Mouse (Mus musculus): ENCODE measurements at regions not wholly inside any gene's neighbourhood (a gene's known extent, or its start where the extent isn't known, plus 50 kb on each side); places are given as distances from the start of the nearest gene placed in this dataset.

DNA sequence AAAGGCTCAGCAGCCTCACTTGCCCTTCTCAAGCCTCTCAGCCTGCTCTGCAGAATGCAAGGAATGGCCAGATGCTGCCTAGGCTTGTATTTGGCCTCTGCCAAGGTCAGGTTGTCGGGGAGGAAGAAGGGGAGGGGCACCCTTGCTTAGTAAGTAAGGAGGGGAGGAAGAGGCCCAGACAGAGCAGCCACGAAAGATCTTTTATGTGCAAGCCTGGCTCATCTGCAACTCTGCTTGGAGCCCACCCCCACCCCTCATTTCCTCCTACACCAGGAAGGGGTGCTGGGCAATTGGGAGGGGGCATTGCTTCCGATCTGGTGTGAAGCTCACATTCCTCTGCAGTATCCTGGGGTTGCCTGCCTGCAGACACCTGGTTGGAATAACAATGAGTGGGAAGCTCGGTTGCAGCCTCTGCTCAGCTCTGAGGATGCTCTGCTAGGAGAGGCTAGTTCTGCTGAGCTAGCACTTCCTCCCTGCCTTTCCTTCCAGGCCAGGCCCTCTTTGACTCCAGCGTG, 1169.9 kb upstream of the A1bg start:
- DNase-seq (ENCODE audit: low read depth, low spot score): peak; percentile 44

DNA sequence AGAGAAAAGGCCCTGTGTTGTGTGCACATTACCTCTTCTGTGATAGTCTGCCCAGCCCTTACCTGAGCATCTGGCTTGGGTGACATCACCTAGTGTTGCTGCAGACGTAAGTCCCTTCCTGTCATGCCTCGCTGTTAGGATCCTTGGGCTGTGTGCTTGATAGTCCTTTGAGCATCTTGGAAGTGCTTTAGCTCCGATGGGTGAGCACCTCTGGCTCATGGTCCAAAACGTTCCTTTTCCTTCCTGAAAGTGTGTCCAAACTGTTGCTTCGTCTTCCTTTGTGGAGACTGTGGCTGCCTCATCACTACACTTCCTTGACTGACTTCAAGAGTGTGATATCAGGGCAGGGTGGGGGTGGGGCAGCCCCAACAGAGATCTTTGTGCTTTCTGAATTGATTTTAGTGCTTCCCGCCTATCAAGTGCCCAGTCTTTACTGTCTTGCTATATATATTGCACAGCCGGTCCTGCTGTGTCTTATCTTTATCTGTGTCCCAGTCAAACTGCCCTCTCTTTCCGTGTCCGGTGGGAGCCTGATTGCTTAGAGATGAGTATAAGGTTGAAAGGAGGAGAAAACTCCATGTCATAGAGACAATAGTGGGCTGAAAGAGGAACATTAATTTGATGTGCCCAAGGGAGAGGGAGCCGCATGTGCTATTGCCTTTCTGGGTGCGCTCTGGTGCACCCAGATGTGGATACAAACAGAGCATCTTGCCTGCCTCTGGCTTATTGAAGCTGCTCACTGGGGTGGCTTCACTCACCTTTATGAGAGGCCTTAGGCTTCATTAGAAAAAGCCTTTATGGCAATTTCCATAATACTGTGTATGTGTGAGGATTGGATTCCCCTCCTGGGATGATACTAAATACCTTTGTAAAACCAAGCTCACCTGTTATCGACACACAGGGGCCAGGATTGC, 1169.2 kb upstream of the A1bg start:
- no peak for DNase-seq (ENCODE audit: low read depth, low spot score)

DNA sequence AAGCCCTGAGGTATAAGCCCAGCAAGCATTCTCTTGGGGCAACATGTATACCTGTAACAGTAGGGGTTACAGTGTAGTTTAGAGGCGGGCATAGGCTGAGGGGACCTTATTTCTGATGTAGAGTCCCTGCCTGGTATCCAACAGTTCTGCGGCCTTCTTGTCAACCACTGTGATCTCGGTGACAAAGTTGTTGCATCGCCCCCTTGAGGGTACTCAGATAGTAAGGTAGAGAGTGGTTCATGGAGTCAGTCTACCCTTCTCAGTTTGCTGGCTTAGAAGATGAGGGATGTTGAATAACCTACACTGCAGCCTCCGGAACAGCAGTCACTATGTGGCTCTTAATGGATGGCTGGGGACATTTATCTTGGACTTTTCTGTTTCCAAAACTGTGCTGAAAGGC, 1168.3 kb upstream of the A1bg start:
- no peak for DNase-seq (ENCODE audit: low read depth, low spot score)

DNA sequence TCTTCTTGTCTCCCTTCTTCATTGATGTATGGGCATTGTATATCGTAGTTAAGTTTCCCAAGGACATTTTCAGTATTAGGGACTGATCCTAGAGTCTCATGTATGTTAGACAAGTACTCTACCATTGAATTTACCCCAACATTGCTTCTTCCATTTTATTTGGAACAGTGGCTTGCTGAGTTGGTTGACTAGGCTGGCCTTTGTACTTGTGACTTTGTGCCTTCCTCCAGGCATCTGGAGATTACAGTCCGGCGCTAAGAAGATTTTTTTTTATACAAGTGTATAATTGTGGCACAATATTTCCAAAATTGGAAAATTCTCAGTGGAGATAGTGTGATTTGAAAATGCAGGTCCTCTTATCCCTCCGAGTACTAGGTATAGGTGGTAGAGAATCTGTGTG, 1165.5 kb upstream of the A1bg start:
- DNase-seq (ENCODE audit: low read depth, low spot score): no peak

DNA sequence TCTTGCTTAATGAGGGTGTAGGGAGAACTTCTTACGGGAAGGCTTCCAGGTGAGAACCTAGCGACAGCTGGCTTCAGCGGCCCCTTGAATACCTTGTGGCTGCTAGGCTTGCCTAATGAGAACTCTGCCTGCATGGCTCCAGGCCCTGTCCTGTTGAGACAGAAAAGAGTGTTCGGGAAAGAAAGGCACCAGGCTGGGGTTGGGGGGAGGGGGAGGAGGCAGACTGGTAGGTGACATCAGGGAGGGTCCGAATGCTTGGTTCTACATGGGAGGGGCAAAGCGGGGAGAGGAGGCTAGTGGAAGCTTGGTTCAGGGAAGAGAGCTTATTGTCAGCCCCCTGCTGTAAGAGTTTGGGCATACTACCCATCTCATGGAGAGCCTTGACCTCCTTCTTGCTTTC, 1164.9 kb upstream of the A1bg start:
- no peak for DNase-seq (ENCODE audit: low read depth, low spot score)

DNA sequence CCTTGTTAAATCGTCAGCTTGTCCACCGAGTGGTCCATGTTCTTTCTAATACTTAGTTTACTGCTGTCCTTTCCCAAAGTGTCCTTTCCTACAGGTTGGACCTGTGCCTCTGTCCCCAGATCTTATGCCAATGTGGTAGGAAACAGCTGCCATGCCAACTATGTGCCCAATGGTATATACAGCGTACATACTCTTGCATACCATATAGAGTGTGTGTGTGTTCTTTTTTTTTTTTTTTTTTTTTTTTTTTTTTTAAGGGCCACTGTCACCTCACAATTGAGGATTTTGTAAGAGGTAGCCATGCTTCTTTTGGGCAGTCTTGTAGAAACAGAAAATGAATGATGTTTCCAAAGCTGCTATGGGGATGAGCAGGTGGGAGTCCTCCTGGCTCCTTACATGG, 1163.2 kb upstream of the A1bg start:
- DNase-seq (ENCODE audit: low read depth, low spot score): no peak

DNA sequence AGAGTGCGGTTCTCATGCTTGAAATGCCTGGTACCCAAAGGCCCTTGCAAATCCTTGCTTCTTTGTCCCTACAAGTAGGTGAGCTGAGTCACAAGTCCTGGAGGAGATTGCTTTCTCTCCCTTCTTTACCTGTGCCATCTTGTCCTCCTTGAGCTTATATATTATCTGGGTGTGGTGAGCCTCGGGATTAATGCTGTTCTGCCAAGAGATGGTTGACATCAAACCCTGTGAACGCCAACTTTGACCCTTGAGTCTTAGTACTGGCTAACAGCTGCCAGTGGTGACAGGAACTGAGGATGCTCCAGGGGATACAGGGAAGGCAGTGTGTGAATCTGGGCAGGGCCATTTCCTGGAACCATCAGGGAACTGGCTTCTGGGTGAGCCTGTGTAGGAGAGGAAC, 1160.5 kb upstream of the A1bg start:
- no peak for DNase-seq (ENCODE audit: low read depth, low spot score)

DNA sequence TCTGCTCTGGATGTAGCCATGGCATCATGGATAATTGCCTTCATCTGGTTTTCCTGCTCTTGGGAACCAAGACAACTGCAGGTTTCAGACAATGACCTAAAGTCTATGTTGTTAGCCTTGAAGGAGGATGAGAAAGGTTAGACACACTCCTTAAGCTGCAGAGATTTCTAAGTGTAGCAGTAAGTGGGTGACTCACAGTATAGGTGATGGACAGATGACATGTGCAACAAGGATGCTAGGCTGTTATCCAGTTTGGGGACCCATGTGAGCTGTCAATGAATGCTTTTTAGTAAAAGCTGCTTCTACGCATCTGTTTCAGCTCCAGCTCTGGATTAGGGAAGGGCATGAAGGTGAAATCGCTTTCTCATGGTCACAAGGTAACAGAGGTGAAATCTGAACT, 1159.7 kb upstream of the A1bg start:
- DNase-seq (ENCODE audit: low read depth, low spot score): no peak

DNA sequence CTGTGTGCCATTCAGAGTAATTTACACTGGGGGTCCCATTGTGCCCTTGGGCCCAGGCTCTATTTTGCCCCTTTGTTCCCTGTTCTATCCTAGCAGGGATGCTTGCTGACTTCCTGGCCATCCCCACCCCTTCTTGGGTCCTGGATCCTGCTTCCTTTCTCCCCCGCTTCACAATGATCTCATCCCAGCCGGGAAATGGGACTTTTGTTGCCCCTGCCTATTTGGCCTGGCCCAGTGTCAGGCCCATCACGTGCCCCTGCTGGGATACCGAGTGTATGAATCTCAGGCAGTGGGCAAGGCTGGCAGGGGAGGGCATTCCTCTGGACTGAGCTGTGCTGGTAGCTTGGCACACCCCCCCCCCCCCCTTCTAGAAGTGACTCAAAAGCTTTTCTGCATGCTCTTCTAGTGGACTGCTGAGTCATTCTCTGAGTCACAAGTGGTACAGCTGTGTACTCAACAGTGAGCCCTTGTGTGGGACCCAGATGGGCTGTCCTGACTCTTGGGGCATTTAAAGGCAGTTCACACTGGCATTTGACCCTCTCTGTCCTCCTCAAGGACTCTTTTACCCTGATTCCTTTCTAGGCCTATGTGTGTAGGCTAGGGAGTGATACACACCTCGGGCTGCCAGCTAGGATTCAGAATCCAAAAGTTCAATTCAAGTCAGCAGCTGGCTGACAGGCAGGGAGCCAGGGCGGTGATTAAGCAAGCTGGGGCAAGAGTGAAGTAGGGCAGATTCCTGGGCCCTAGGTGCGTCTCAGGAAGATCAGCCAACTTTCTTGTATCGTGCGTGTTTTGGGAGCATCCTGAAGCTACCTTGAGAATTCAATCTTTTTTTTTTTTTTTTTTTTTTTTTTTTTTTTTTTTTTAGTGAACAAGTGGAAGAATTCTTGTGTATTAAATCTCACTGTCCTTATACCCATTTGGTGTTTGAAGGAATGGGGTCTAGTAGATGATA, 1156.6 kb upstream of the A1bg start:
- DNase-seq (ENCODE audit: low read depth, low spot score): peak; percentile 96

DNA sequence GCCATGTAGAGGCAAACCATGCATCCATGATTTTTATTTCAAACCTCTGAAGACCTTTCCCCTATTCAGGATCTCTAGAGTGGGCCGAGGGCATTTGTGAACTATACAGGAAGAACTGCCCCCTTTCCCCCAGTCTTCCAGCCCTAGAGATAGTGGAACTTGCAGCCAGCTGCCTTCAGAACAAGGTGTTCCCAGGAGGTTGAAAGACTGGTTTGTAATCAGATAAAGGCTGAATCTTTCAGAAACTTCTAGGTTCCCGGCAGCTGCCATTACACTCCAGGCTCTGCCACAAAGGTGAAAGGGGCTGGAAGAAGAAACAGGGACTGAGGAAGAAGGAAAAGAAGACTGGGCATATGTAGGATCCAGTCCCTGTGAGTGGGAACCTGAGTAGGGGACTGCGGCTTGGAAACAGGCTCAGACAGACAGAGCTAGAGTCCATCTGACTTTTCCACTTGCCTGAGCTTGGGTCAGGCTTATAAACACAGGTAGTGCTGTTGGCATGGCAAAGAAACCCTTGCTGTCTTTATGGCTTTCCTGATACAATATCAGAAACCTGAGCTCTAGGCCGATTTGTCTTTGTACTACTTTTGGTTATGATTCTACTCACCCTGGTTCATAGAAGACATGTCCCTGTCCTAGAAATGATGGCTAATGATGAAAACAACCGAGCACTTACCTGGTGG, 1153.9 kb upstream of the A1bg start:
- DNase-seq (ENCODE audit: low read depth, low spot score): no peak

DNA sequence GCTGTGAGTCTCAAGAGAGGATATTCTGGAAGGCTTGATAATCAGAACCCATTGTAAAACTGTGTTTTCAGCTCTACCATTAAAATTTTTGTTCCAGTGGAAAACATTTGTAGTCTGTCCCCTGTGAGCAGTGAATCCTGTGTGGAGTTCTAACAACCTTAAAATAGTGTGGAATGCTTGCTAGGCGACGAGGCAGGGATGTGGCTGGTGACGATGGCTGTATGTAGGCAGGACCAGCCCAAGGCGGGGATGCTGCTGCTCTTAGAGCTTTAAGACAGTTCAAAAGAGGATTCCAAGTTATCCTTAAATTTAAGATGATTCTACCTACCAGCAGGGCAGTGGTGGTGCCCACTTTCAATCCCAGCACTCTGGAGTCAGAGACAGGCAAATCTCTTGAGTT, 1151.9 kb upstream of the A1bg start:
- peak; percentile 60 for DNase-seq (ENCODE audit: low read depth, low spot score)

DNA sequence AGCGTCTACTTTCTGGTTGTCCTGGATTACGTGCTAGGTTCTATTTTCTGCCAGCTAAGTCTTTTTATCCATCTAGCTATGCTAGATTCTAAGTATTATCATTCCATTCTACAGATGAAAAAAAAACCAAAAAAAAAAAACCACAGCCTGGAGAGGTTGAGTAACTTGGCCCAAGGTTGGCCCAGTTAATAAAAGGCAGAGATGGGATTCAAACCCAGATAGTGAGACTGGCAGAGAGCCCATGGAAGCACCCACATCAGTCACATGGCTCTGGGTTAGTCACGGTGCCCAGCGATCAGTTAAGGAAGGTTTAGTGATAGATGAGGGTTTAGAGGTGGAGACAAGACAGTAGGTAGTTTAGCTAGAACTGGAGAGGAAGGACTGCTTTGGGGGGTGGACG, 1150.8 kb upstream of the A1bg start:
- DNase-seq (ENCODE audit: low read depth, low spot score): no peak

DNA sequence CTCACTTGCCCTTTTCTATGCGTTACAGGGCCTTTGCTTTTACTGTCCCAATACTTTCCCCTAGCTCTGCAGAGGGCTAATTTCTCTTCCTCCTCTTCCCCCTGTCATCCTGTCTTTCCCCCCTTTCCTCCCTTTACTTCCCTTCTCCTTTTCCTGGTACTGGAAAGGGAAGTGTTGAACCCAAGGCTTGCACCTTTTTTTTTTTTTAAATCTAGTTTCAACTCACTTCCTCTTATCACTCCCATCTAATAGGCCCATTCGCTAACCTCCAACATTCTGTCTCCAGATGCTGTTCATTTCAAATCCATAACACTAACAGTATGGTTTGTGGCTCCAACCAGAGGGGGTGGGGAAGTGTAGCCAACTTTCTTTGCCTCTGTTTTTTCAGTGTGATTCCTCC, 1148.5 kb upstream of the A1bg start:
- no peak for DNase-seq (ENCODE audit: low read depth, low spot score)

DNA sequence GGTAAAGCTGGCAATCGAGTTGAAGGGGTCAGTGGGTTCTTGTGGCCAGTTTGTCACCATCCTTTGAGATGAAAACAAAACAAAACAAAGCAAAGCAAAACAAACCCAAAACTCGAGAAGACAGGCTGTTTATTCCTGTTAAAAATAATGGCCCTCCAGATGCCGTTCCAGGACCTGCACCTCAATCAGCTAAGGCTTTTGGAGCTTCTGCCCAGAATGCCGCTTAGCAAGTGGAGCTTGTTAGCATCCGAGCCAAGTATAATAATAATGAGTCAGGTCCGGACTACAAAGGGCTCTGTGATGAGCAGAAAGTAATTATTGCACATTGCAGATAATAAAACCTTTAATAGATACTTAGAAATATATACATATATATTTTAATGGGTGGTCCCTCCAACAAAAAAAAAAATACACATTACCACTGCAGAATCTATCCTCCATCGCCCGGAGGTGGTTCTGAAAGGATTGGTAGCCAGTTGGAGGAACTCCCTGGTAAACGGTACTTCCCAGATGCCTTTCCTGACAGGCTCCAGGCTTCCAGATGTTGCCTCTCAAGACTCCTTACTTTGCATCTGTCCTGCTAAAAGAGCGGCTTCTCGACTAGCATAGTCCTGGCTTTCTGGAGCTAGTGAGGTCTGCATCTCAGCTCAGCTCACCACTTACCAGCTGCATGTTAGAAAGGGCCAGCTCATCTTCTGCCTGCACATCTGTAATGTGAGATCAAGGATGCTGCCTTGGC, 1145.8 kb upstream of the A1bg start:
- no peak for DNase-seq (ENCODE audit: low read depth, low spot score)

DNA sequence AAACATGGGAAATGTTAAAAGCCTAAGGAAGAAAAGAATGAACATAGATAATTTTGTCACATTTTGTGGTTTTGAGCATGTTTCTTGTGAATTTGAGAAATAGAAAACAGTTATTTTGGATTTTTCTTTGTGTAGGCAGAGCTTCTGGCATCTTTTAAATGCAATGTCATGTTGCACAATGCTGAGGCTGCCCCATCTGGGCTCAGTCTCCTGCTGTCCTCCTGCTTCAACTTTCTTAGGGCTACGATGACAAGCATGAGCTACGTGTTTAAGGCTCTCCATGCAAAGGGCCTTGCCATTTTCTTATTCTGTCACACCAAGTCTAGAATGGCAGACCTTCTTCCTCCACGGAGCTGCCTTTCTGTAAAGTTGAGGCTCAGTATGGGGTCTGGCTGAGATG, 1141.6 kb upstream of the A1bg start:
- DNase-seq (ENCODE audit: low read depth, low spot score): peak; percentile 48

DNA sequence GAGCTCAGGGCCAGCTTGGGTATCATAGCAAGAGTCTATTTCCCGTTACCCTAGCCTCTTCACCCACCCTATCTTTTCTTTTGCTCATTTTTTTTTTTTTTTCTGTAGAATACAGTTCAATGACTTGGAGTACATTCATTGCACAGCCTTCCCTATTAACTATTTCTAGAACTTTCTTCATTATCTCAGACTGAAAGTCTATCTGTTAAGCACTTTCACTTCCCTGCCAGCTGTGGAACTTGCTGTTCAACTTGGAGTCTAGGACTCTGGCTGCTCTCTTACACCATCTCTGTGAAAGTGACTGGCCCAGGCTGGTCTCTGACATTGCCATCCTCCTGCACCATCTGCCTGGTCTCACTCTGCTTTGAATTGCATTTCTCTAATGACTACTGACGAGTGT, 1134.6 kb upstream of the A1bg start:
- DNase-seq (ENCODE audit: low read depth, low spot score): peak; percentile 34

DNA sequence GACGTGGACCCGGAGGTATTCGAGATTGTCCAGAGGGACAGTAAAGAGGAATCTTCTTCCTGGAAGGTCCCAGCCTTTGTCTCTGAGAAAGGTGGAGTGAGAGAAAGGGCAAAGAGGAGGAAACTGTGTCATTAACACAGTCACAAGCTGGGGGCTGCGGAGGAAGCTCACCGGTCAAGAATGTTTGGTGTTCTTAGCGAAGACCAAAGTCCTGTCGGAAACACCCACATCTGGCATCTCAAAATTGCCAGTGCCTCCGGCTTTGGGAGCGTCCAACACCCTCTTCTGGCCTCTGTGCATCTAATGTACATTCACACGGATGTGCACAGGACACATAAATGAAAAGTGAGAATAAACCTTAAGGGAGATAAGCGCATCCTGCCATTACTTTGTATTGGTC, 1134.1 kb upstream of the A1bg start:
- no peak for DNase-seq (ENCODE audit: low read depth, low spot score)

DNA sequence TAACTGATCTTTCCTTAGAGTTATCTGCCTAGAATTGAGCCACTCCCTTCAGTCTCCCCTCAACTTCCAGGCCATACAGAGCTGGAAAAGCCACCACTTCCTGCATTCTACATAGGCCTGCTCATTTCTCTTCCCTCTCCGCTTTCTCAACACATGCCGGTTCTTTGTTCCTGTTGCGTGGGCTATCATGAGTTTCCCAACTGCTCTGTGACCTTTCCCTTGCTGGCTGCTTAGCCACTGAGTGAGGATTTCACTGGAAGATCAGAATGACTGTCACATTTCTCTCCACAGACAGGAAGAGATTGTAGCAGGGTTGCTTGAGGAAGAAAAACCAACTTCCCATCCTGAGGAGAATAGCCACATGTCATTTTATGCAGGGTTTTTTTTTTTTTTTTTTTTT, 1133.6 kb upstream of the A1bg start:
- peak; percentile 44 for DNase-seq (ENCODE audit: low read depth, low spot score)

DNA sequence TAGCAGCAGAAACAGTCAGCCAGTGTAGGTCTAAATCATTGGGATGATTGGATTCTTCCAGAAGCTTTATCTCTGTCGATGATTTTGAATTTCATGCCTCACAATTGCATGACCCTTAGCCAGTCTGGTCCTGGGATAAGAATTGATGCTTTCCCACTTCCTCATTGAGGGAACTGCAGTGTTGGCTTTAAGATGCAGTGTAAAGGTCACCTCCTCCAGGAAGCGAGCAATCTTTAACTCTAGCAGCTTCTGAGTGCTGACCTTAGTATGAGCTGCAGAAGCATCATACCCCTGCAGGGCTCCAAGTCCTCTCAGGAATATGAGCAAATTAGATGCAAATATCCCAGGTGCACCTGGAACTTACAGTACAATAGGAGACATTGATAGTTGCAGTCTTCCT, 1132.2 kb upstream of the A1bg start:
- no peak for DNase-seq (ENCODE audit: low read depth, low spot score)

DNA sequence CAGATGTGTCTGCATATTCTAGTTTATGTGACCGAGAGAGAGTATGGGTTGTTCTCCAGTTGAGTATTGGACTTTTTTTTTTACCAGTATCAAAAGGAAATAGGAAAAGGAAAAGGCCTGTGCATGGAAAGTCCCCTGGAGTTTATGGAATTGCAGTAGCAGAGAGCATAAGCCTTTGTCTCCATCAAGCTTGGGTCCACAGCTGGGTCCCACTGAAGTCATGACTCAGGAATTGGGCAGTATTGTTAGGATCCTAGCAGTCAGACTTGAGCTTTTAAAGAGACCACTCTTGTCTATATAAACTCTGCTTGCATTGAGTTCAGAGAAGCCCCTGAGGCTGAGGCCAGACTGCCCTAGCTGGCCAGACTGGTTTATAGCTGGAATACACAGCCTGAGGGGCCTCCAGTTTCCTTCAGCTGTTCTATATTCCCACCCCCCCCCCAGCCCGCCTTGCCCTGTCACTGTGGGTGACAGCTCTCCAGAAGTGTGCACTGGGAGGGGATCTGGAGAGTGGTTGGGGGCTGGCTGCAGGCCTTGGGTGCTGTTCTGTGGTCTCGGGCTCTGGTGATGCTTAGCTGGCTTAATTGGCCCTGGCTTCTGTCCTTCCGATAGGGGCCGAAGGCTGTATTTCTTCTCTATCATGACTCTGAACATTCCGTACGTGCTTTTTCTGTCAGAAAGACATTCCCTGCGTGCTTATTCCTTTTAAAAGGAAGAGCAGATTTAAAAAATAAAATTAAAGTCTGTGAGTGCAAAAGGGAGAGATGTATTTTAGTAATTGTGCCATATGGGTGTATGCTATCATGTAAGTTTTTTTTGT, 1130.8 kb upstream of the A1bg start:
- no peak for DNase-seq (ENCODE audit: low read depth, low spot score)

Measured in brain, adult 2 months (tissue).